Mouse (Mus musculus) adrenal gland, postnatal 25 days (tissue): ENCODE measurements around the gene Efcab11. TPM values are rescaled to one million over a fixed set of nuclear protein-coding genes. Genes with fewer than 3 reads are reported as not detected.
"Not testable (repeated sequence)": the region's sequence is repeated elsewhere in the genome, so short reads cannot be mapped to it uniquely, and the experiment has no call there.

Experiments
- DNase-seq: peaks from one replicate; pipeline ENCODE4 v3.0.0; 2021; ENCODE audit warnings: mixed read lengths
- total RNA-seq: library from RNA; stranded (reverse); gene quantifications from 2 replicates; pipeline ENCODE4 v1.2.3, GENCODE M21; 2021

Efcab11 gene
- total RNA-seq, 1 experiment from 2014 or later, result 0.82 TPM

- DNase-seq, result no peak
Observed at GRCm38 (mm10) chr12:99807891-99808290, 76.3 kb downstream of the Efcab11 start.

GRCm38 (mm10) chr12:99806741-99807140 is 77.5 kb downstream of the Efcab11 start:
- not testable (repeated sequence) for DNase-seq

DNA sequence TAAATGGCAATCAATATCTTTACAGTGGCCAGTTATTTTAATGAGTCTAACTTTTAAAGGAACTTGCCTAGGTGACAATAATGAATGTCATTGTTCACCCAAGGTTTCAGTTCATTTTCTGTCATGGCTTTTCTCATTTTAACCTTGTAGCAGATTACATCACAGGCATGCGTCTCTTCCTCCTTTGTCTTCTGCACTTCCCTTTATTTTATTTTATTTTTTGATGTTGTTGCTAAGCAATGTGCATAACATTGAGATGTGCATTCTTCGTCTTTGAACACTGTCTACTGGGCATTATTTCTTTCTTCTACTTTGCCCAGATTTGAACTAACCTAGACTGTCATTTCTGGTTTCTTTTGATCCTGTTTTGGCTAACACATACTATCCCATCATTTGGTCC is 88.3 kb downstream of the Efcab11 start:
- no peak for DNase-seq

- DNase-seq, result no peak
Observed at GRCm38 (mm10) chr12:99794792-99795620, 89.2 kb downstream of the Efcab11 start.

DNA sequence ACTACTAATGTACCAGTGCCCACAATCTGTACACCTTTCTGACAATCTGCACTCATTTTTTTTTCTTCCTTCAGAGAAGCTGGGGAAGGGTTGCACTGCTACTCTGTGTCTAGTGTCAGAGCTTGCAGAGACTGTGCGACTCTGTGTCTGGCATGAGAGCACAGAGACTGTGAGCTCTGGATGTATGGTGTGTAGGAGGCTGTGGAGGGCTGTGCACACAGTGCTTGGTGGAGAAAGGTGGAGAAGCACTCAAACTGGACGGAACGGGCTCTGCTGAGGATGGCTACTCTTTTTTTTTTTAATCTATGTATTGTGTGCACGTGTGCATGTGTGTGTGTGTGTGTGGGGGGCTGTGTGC is 90.1 kb downstream of the Efcab11 start:
- DNase-seq, result no peak

DNA sequence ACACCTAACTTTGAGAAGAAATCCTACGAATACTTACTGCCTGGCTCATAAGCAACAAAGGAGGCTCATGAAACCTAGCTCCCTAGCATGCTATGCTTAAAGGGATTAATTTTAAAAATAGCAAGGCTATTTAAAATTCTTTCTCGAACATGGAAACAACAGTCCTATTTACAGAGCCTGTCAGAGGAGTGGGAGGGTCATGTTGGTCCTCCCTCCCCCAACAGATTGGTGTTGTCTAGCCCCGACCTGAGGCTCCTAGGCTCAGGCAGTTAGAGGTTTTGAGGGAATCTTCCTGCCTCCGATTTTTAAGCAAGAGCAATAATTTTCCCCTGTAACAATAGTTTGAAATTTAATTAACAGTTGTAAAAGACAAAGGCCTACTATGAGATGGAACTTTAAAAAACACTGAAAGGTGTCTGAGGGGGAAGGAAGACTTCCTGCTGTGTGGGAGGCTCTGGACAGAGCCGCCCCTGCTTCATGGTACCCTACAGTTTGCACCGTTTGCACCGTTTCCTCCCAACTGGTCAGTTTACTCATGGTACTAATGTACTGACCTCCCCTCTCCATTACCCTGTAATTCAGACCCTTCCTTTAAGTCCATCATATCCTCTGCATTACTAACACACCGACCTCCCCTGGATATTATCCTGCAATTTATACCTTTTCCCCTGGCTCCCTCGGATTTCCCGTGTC is 90.6 kb downstream of the Efcab11 start:
- no peak for DNase-seq

GRCm38 (mm10) chr12:99789283-99789960 is 94.8 kb downstream of the Efcab11 start:
- DNase-seq, result no peak

DNA sequence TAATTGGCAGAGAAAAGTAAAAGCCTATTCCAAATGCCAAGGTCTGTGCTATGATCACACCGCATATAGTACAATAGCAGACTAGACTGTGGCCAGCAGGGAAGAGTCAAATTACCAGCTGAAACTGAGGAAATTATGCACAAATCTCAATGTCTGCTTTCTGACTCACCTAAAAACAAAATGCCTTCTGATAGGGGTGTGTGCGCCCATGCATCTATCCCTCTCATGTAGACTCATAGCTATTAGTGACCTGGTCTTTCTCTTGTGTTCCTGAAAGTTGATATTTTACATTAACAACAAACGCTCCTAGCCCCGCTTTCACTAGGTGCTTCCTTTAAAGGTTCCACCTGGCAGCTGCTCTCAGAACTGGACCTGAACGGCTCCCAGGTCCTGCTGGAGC is 102.5 kb downstream of the Efcab11 start:
- no peak for DNase-seq

GRCm38 (mm10) chr12:99780396-99780795 is 103.8 kb downstream of the Efcab11 start:
- no peak for DNase-seq

DNA sequence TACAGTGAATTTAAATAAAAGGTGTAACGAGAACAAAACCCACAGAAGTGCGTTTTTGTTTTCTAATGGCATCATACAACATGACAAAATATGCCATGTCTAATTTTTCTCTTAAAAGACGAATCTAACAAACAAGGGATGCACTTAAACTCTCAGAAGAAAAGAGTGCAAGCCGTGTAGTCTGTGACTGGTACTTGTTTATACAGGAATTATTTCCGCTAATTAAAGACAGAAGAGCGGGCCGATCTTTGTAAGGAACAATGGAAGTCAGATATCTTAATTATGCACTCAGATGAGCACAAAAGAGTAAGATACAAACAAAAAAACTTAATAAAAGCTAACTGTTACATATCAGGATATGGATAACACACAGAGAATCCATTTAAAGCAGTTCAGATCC is 104.3 kb downstream of the Efcab11 start:
- no peak for DNase-seq

- DNase-seq, result no peak
Observed at GRCm38 (mm10) chr12:99776497-99777139, 107.6 kb downstream of the Efcab11 start.

DNA sequence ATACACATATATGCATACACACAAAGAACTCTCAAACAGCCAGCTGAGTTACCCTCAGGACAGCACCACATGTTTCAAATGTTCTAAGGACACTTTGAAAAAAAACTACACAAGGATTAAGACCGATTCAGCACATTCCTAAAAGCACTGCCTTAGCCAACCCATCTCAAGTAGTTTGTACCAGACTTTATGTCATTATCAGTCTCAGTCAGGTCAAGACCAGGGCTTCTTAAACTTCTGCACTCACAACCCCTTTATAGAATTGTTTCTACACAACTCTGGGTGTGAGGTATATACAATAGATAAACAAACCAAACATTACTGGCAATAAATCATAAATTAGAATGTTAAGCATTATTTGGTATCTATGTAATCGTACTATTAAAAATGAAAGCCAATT is 109.4 kb downstream of the Efcab11 start:
- DNase-seq, result no peak

- DNase-seq, result no peak
Observed at GRCm38 (mm10) chr12:99773636-99774193, 110.5 kb downstream of the Efcab11 start.

DNA sequence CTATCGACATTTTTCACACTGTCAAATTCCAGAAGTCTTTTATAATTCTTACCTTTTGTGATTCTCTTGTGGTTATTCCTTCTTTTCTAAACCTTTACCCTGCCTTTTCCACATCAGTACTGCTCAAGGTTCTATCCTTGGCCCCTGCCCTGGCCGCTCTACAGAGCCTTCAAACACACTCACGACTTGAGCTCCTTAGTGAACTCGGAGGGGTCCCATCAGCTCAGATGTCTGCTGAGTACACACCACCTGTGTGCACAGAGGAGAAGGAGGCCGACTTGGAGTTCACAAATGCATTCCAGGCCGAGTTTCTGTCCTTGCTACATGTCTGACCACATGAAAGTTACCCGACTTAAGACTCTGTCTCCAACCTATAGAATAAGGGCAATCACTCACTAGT is 113.2 kb downstream of the Efcab11 start:
- no peak for DNase-seq

DNA sequence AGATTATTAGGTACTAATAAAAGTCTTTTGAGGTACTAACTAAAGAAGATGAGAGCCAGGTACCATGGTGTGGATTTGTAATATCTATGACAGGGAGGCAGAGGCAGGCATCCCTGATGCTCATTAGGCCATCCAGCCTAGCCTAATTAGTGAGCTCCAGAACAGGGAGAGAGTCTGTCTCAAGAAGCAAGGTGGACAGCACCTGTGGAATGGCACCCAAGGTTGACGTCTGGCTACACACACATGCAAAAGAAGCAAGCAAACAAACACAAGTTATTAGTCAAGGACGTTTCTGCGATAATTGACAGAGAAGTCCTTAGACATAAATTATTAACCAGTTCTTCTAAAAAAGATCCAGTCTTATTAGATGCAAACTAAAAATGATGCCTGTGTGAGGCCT is 114.6 kb downstream of the Efcab11 start:
- no peak for DNase-seq

GRCm38 (mm10) chr12:99767691-99768090 is 116.5 kb downstream of the Efcab11 start:
- DNase-seq, result no peak

DNA sequence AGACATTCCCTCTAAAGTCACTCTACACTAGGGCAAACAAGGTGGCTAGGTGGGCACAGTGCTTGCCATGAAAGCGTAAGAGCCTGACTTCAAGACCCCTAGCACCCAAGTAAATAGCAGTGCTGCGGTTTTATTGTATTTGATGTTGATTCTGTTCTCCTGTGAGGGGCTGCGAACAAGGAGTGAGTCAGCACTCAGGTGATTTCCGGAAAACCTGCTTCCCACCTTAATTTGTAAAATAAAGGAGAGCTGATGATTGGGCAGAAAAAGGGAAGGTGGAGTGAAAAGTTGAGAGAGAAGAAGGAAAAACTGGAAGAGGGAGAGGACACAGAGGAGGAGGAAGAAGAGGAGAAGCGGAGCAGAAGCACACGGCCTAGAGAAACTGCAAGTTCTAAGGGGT is 118.3 kb downstream of the Efcab11 start:
- DNase-seq, result no peak

- no peak for DNase-seq
Observed at GRCm38 (mm10) chr12:99764053-99764452, 120.2 kb downstream of the Efcab11 start.

GRCm38 (mm10) chr12:99757754-99758526 is 126.3 kb downstream of the Efcab11 start:
- no peak for DNase-seq

GRCm38 (mm10) chr12:99756914-99757687 is 127.1 kb downstream of the Efcab11 start:
- DNase-seq, result no peak

DNA sequence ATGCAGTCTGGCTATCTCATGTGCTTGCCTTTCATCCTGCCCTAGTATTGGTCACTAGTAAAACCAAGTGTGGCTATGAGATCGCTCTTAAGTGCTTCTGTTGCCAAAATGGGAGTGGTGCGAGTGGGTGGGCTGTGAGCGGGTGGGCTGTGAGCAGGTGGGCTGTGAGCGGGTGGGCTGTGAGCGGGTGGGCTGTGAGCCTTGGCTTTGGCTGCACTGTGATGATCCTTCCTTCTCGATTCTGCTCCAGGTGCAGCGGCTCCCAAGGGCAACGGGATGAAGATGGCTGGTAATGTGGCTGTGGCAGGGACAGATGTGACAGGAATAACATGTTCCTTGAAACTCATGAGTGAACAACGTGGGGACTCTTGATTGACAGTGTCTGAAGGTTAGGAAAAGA is 128.0 kb downstream of the Efcab11 start:
- no peak for DNase-seq
